Mouse (Mus musculus) midbrain, embryonic 11.5 days (tissue): ENCODE data around the gene Rbm14. TPM values are rescaled to one million over a fixed set of nuclear protein-coding genes. Genes with fewer than 3 reads are reported as not detected.

Experiments used
- polyA plus RNA-seq: library from polyadenylated mRNA; unstranded; fragments of >200 nt; fragmentation: Nextera tagmentation; extraction: Ambion mirVana; gene quantifications from 2 replicates; pipeline ENCODE4 v1.2.1, GENCODE M21; 2014

Rbm14 gene
- polyA plus RNA-seq, 1 experiment from 2014 or later: 113 TPM

Other genes starting within 250 kb of the Rbm14 start
- 7.5 and 7.6 TPM in 2 replicates for gene Lrfn4, start 196.0 kb downstream of the Rbm14 start, polyA plus RNA-seq
- 61.0 and 68.7 TPM in 2 replicates for gene Rce1, start 186.0 kb downstream of the Rbm14 start, polyA plus RNA-seq
- gene Gm960, start 113.0 kb downstream of the Rbm14 start, polyA plus RNA-seq: 2.3 and 3.4 TPM in 2 replicates
- gene Sptbn2, start 100.5 kb downstream of the Rbm14 start, polyA plus RNA-seq: 13.4 and 14.0 TPM in 2 replicates
- 137 and 152 TPM in 2 replicates for gene Rbm4b, start 55.1 kb downstream of the Rbm14 start, polyA plus RNA-seq
- 108 and 111 TPM in 2 replicates for gene Rbm4, start 17.7 kb downstream of the Rbm14 start, polyA plus RNA-seq
- gene Gm21992, start within 50 bp of the Rbm14 start, polyA plus RNA-seq: 12.9 and 27.2 TPM in 2 replicates
- gene Ccs, start 27.7 kb upstream of the Rbm14 start, polyA plus RNA-seq: 34.1 and 35.6 TPM in 2 replicates
- gene Ccdc87, start 27.7 kb upstream of the Rbm14 start, polyA plus RNA-seq: 0.07 and 0.11 TPM in 2 replicates
- 34.1 and 34.9 TPM in 2 replicates for gene Ctsf, start 43.5 kb upstream of the Rbm14 start, polyA plus RNA-seq
- gene Actn3, start 66.3 kb upstream of the Rbm14 start, polyA plus RNA-seq: 0.86 and 1.2 TPM in 2 replicates
- 12.4 and 13.3 TPM in 2 replicates for gene Zdhhc24, start 67.0 kb upstream of the Rbm14 start, polyA plus RNA-seq
- 6.5 and 7.8 TPM in 2 replicates for gene Bbs1, start 95.0 kb upstream of the Rbm14 start, polyA plus RNA-seq
- gene Dpp3, start 116.7 kb upstream of the Rbm14 start, polyA plus RNA-seq: 153 and 159 TPM in 2 replicates
- gene Peli3, start 131.5 kb upstream of the Rbm14 start, polyA plus RNA-seq: 1.3 and 1.5 TPM in 2 replicates
- 157 and 158 TPM in 2 replicates for gene Mrpl11, start 150.5 kb upstream of the Rbm14 start, polyA plus RNA-seq
- gene Npas4, start 178.7 kb upstream of the Rbm14 start, polyA plus RNA-seq: 0.04 TPM in 1 of 2 replicates, not detected in the other
- gene Slc29a2, start 212.2 kb upstream of the Rbm14 start, polyA plus RNA-seq: 4.2 TPM in 2 replicates
- gene B4gat1, start 227.2 kb upstream of the Rbm14 start, polyA plus RNA-seq: 40.1 and 41.7 TPM in 2 replicates
- 1.6 TPM in 2 replicates for gene AC124502.3, start 227.3 kb upstream of the Rbm14 start, polyA plus RNA-seq
- 66.1 and 68.4 TPM in 2 replicates for gene Brms1, start 229.7 kb upstream of the Rbm14 start, polyA plus RNA-seq
- 0.63 and 1.4 TPM in 2 replicates for gene Rin1, start 238.8 kb upstream of the Rbm14 start, polyA plus RNA-seq